Mouse (Mus musculus) midbrain, postnatal 0 days (tissue): ENCODE results near the gene Ada. TPM values are rescaled to one million over a fixed set of nuclear protein-coding genes. Genes with fewer than 3 reads are reported as not detected.

Experiments
- ATAC-seq: fragments of 200-750 bp; cut with Nextera tagmentation; 2 replicates; pipeline ENCODE4 v1.8.0; 2017; ENCODE audit warnings: moderate number of reproducible peaks, mild to moderate bottlenecking, moderate TSS enrichment, moderate library complexity; ENCODE audit not compliant: low FRiP score
- DNase-seq: peaks from one replicate; pipeline ENCODE4 v3.0.0-alpha.2; 2015; ENCODE audit warnings: low spot score
- H3K27ac ChIP-seq: fragments of 300-500 bp; sonication (generic); 2 replicates; pipeline ENCODE4 v1.5.1; 2014; ENCODE audit warnings: low read depth, mild to moderate bottlenecking, low read length, mixed read lengths
- H3K27me3 ChIP-seq: fragments of 300-500 bp; sonication (generic); 2 replicates; pipeline ENCODE4 v1.6.1; 2014; ENCODE audit warnings: low read length, control low read depth, mixed read lengths; ENCODE audit not compliant: insufficient read depth
- H3K36me3 ChIP-seq: fragments of 300-500 bp; sonication (generic); 2 replicates; pipeline ENCODE4 v1.6.1; 2014; ENCODE audit warnings: low read length, control low read depth, mixed read lengths; ENCODE audit not compliant: insufficient read depth
- H3K4me1 ChIP-seq: fragments of 300-500 bp; sonication (generic); 2 replicates; pipeline ENCODE4 v1.6.1; 2014; ENCODE audit warnings: mild to moderate bottlenecking, control low read depth, antibody characterized with exemption, low read length, mixed read lengths; ENCODE audit not compliant: insufficient read depth
- H3K4me2 ChIP-seq: fragments of 300-500 bp; sonication (generic); 2 replicates; pipeline ENCODE4 v1.6.1; 2014; ENCODE audit warnings: low read depth, mild to moderate bottlenecking, low read length, mixed read lengths; ENCODE audit not compliant: poor library complexity, severe bottlenecking
- H3K4me3 ChIP-seq: fragments of 300-500 bp; sonication (generic); 2 replicates; pipeline ENCODE4 v1.5.1; 2014; ENCODE audit warnings: low read depth, mild to moderate bottlenecking, low read length, moderate library complexity
- H3K9ac ChIP-seq: fragments of 300-500 bp; sonication (generic); replicated peaks from 2 replicates; pipeline ENCODE4 v1.6.1; 2014; ENCODE audit warnings: mild to moderate bottlenecking, low read length, moderate library complexity, mixed read lengths; ENCODE audit not compliant: poor library complexity, severe bottlenecking
- H3K9me3 ChIP-seq: fragments of 300-500 bp; sonication (generic); 2 replicates; pipeline ENCODE4 v1.6.1; 2016; ENCODE audit warnings: low read length, control low read depth
- CTCF ChIP-seq: IDR thresholded peaks from 2 replicates; pipeline ENCODE4 v1.5.1; 2016; ENCODE audit warnings: antibody characterized with exemption, mild to moderate bottlenecking
- WGBS: fragments of 180-500 bp; shearing (Covaris S2); extraction: QIAGEN DNeasy Blood & Tissue Kit; methylation state at CpG from one replicate; pipeline ENCODE4 v1.1.7; 2014; 5-methylcytosine and 5-hydroxymethylcytosine counted together
- polyA plus RNA-seq: library from polyadenylated mRNA; unstranded; fragments of >200 nt; fragmentation: Nextera tagmentation; extraction: Ambion mirVana; gene quantifications from 2 replicates; pipeline ENCODE4 v1.2.1, GENCODE M21; 2015
- total RNA-seq: library from RNA; depleted of rRNA; stranded (reverse); fragments of >200 nt; gene quantifications from 2 replicates; pipeline ENCODE4 v1.2.3, GENCODE M21; 2014

Gene Ada
- total and polyA plus RNA-seq, 2 experiments from 2014 or later: 1.4 to 3.7 TPM

- Histone ChIP-seq H3K27ac (no peak overlapping the region), H3K4me3 (no peak overlapping the region), H3K4me2 (no peak overlapping the region), H3K9me3 (no peaks in the 10 kb centered on the region), H3K4me1 (no peaks in the 10 kb centered on the region), H3K36me3 (peaks cover 2% of the 10 kb centered on the region; the same call in 1 of the 2 replicates), H3K27me3 (no peaks in the 10 kb centered on the region), H3K9ac (no peak overlapping the region)
- 16% methylated on average over 6 of the region's 6 CpGs for WGBS
- DNase-seq (no peak), ATAC-seq (no peak)
- TF ChIP-seq CTCF: no peak
These were observed 33.2 kb downstream of the Ada start for GRCm38 (mm10) chr2:163716853-163717252.

- Histone ChIP-seq H3K4me1 (no peaks in the 10 kb centered on the region), H3K9me3 (no peaks in the 10 kb centered on the region), H3K4me3 (no peak overlapping the region), H3K36me3 (no peaks in the 10 kb centered on the region), H3K27ac (no peak overlapping the region), H3K27me3 (no peaks in the 10 kb centered on the region), H3K9ac (no peak overlapping the region), H3K4me2 (no peak overlapping the region)
- WGBS: 49% methylated on average over 8 of the region's 8 CpGs
- ATAC-seq (no peak), DNase-seq (no peak)
- no peak for TF ChIP-seq CTCF
These were observed 33.6 kb downstream of the Ada start for GRCm38 (mm10) chr2:163716448-163716847.

GRCm38 (mm10) chr2:163713340-163713739 lies 36.7 kb downstream of the Ada start:
- WGBS: 79% methylated on average over 3 of the region's 3 CpGs
- Histone ChIP-seq H3K27ac (no peak overlapping the region), H3K4me3 (no peak overlapping the region), H3K9me3 (no peaks in the 10 kb centered on the region), H3K36me3 (no peaks in the 10 kb centered on the region), H3K27me3 (no peaks in the 10 kb centered on the region), H3K9ac (no peak overlapping the region), H3K4me2 (no peak overlapping the region), H3K4me1 (no peaks in the 10 kb centered on the region)
- no peak for ATAC-seq
- DNase-seq: no peak
- no peak for TF ChIP-seq CTCF

- TF ChIP-seq CTCF: no peak
- no peak overlapping the region for H3K9ac ChIP-seq
- H3K9me3 ChIP-seq: no peaks in the 10 kb centered on the region
- H3K4me3 ChIP-seq: no peak overlapping the region
- H3K4me2 ChIP-seq: no peak overlapping the region
- no peak for ATAC-seq
- no peaks in the 10 kb centered on the region for H3K27me3 ChIP-seq
- DNase-seq: no peak
- 73% methylated on average over 6 of the region's 6 CpGs for WGBS
- H3K27ac ChIP-seq: no peak overlapping the region
- H3K4me1 ChIP-seq: no peaks in the 10 kb centered on the region
- H3K36me3 ChIP-seq: no peaks in the 10 kb centered on the region
These were observed 37.2 kb downstream of the Ada start for GRCm38 (mm10) chr2:163712874-163713273.

- Histone ChIP-seq H3K4me1 (no peaks in the 10 kb centered on the region), H3K9ac (no peak overlapping the region), H3K27me3 (no peaks in the 10 kb centered on the region), H3K27ac (no peak overlapping the region), H3K36me3 (no peaks in the 10 kb centered on the region), H3K4me3 (no peak overlapping the region), H3K4me2 (no peak overlapping the region), H3K9me3 (no peaks in the 10 kb centered on the region)
- DNase-seq (no peak), ATAC-seq (no peak)
- TF ChIP-seq CTCF: no peak
- 77% methylated on average over 7 of the region's 7 CpGs for WGBS
These were observed 37.6 kb downstream of the Ada start for GRCm38 (mm10) chr2:163712473-163712872.

- no peak overlapping the region for H3K4me2 ChIP-seq
- no peak overlapping the region for H3K4me3 ChIP-seq
- no peaks in the 10 kb centered on the region for H3K4me1 ChIP-seq
- DNase-seq (no peak), ATAC-seq (no peak)
- H3K27me3 ChIP-seq: no peaks in the 10 kb centered on the region
- H3K27ac ChIP-seq: no peak overlapping the region
- no peaks in the 10 kb centered on the region for H3K36me3 ChIP-seq
- no peak for TF ChIP-seq CTCF
- H3K9ac ChIP-seq: no peak overlapping the region
- 89% methylated on average over 8 of the region's 8 CpGs for WGBS
- no peaks in the 10 kb centered on the region for H3K9me3 ChIP-seq
These were observed 38.6 kb downstream of the Ada start for GRCm38 (mm10) chr2:163711368-163711868.
